8 mouse cellular contexts compared by ENCODE assay signal in genomic region chr9:25252283-25252726, GRCm38 (mm10). TPM values are rescaled to one million over a fixed set of nuclear protein-coding genes. Genes with fewer than 3 reads are reported as not detected.
DNase-seq lines count a peak whose midpoint lies in the region; ATAC-seq and TF ChIP-seq lines count a peak whose summit lies in the region.

Gene Sept7, plus strand, starts transcription at chr9:25252439.

- H3K9ac ChIP-seq in CH12.LX (ENCODE audit: insufficient read depth, low read depth), result peak within 1 kb of the TSS; percentile 99
- H3K9ac ChIP-seq in forebrain, embryonic 11.5 days (ENCODE audit: low read length), result peak within 1 kb of the TSS; percentile 95
- H3K9ac ChIP-seq in heart, embryonic 16.5 days (ENCODE audit: low read length), result peak within 1 kb of the TSS; percentile 100
- H3K9ac ChIP-seq in liver, embryonic 15.5 days, result peak within 1 kb of the TSS; percentile 99
- peak within 1 kb of the TSS; percentile 98 for H3K9ac ChIP-seq in neural tube, embryonic 12.5 days

- peak; percentile 96 for DNase-seq in CH12.LX (ENCODE audit: extremely low read depth)
- peak; percentile 91 for DNase-seq in c-Kit-positive CD71-positive TER-119-negative erythroid progenitor cells, embryonic 14.5 days (ENCODE audit: low read depth)
- peak; percentile 99 for DNase-seq in forebrain, embryonic 11.5 days (ENCODE audit: low spot score)
- peak; percentile 99 for DNase-seq in kidney, postnatal 36 days
- DNase-seq in telencephalon, adult 2 months (ENCODE audit: low read depth, low spot score), result peak; percentile 97

- peak; percentile 98 for ATAC-seq in forebrain, embryonic 11.5 days (replicated peaks; ENCODE audit: low FRiP score)
- peak; percentile 97 for ATAC-seq in heart, embryonic 16.5 days (replicated peaks; ENCODE audit: extremely low read depth, insufficient read depth, low FRiP score)
- peak; percentile 97 for ATAC-seq in liver, embryonic 15.5 days (ENCODE audit: insufficient read depth)
- ATAC-seq in neural tube, embryonic 12.5 days (ENCODE audit: low FRiP score, low read depth), result peak; percentile 98

- dilution Hi-C loops in CH12.LX (cut with MboI; ENCODE audit: extremely low pct_ligation_motif_present, extremely low pct_unique_long_range_greater_than_20kb, low sequenced_read_pairs), result no loop called here

- H3K27me3 ChIP-seq in CH12.LX (replicated peaks), result no peaks in the 10 kb centered on the region
- no peaks in the 10 kb centered on the region for H3K27me3 ChIP-seq in forebrain, embryonic 11.5 days (ENCODE audit: control insufficient read depth, insufficient read depth, low read length)
- H3K27me3 ChIP-seq in heart, embryonic 16.5 days (ENCODE audit: control insufficient read depth, insufficient read depth, low read length), result no peaks in the 10 kb centered on the region
- H3K27me3 ChIP-seq in liver, embryonic 15.5 days, result no peaks in the 10 kb centered on the region
- no peaks in the 10 kb centered on the region for H3K27me3 ChIP-seq in neural tube, embryonic 12.5 days (replicated peaks)

- TF ChIP-seq EP300 in CH12.LX (IDR thresholded peaks at IDR 0.05; ENCODE audit: low read length), result no peak

- peak within 1 kb of the TSS; percentile 90 to 99 (median 98) for H3K4me3 ChIP-seq in CH12.LX (replicated peaks in 1 of 3; ENCODE audit: low read depth in 2 of 3, low read length in 2 of 3, poor library complexity in 1 of 3)
- H3K4me3 ChIP-seq in forebrain, embryonic 11.5 days (ENCODE audit: low read depth, low read length), result peak within 1 kb of the TSS; percentile 96
- peak within 1 kb of the TSS; percentile 100 for H3K4me3 ChIP-seq in heart, embryonic 16.5 days (ENCODE audit: low read length)
- H3K4me3 ChIP-seq in liver, embryonic 15.5 days (replicated peaks), result peak within 1 kb of the TSS; percentile 96
- peak within 1 kb of the TSS; percentile 99 for H3K4me3 ChIP-seq in neural tube, embryonic 12.5 days

- H3K4me2 ChIP-seq in CH12.LX (ENCODE audit: insufficient read depth, low read depth, poor library complexity, severe bottlenecking), result peak within 1 kb of the TSS; percentile 49
- peak within 1 kb of the TSS; percentile 67 for H3K4me2 ChIP-seq in forebrain, embryonic 11.5 days (ENCODE audit: low read depth, low read length, severe bottlenecking)
- H3K4me2 ChIP-seq in heart, embryonic 16.5 days (ENCODE audit: low read depth, low read length), result peak within 1 kb of the TSS; percentile 85
- peak within 1 kb of the TSS; percentile 87 for H3K4me2 ChIP-seq in liver, embryonic 15.5 days
- H3K4me2 ChIP-seq in neural tube, embryonic 12.5 days (replicated peaks), result peak within 1 kb of the TSS; percentile 68

- H3K36me3 ChIP-seq in CH12.LX (replicated peaks in 1 of 2; ENCODE audit: control insufficient read depth in 1 of 2, insufficient read depth in 1 of 2, low read length in 1 of 2), result peaks cover 2 to 4% of the 10 kb centered on the region in 2 experiments
- no peaks in the 10 kb centered on the region for H3K36me3 ChIP-seq in forebrain, embryonic 11.5 days (ENCODE audit: control insufficient read depth, insufficient read depth, low read length)
- H3K36me3 ChIP-seq in heart, embryonic 16.5 days (ENCODE audit: control insufficient read depth, insufficient read depth), result no peaks in the 10 kb centered on the region
- no peaks in the 10 kb centered on the region for H3K36me3 ChIP-seq in liver, embryonic 15.5 days (replicated peaks)
- no peaks in the 10 kb centered on the region for H3K36me3 ChIP-seq in neural tube, embryonic 12.5 days

- peaks cover 0 to 20% of the 10 kb centered on the region in 2 experiments; a peak in 2 of 4 replicates for H3K4me1 ChIP-seq in CH12.LX (ENCODE audit: control insufficient read depth in 1 of 2, insufficient read depth in 2 of 2)
- peaks cover 7% of the 10 kb centered on the region; the same call in 1 of the 2 replicates for H3K4me1 ChIP-seq in forebrain, embryonic 11.5 days (replicated peaks; ENCODE audit: control insufficient read depth, insufficient read depth, low read length)
- H3K4me1 ChIP-seq in heart, embryonic 16.5 days (ENCODE audit: control insufficient read depth, insufficient read depth, low read length), result peaks cover 22% of the 10 kb centered on the region
- H3K4me1 ChIP-seq in liver, embryonic 15.5 days (replicated peaks), result peaks cover 25% of the 10 kb centered on the region
- peaks cover 13% of the 10 kb centered on the region for H3K4me1 ChIP-seq in neural tube, embryonic 12.5 days

- no peak for TF ChIP-seq CTCF in CH12.LX (conservative IDR thresholded peaks at IDR 0.05 in 1 of 2, IDR thresholded peaks at IDR 0.05 in 1 of 2; ENCODE audit: low read depth in 2 of 2, low read length in 2 of 2)

- peak within 1 kb of the TSS; percentile 87 for H3K27ac ChIP-seq in CH12.LX (ENCODE audit: insufficient read depth, low read depth)
- peak within 1 kb of the TSS; percentile 98 for H3K27ac ChIP-seq in forebrain, embryonic 11.5 days (ENCODE audit: low read depth, low read length)
- H3K27ac ChIP-seq in heart, embryonic 16.5 days (ENCODE audit: low read length), result peak within 1 kb of the TSS; percentile 99
- H3K27ac ChIP-seq in liver, embryonic 15.5 days (replicated peaks), result peak within 1 kb of the TSS; percentile 99
- H3K27ac ChIP-seq in neural tube, embryonic 12.5 days, result peak within 1 kb of the TSS; percentile 99

- no peaks in the 10 kb centered on the region for H3K9me3 ChIP-seq in CH12.LX (replicated peaks; ENCODE audit: low read length)
- H3K9me3 ChIP-seq in forebrain, embryonic 11.5 days (ENCODE audit: control insufficient read depth, low read length), result no peaks in the 10 kb centered on the region
- no peaks in the 10 kb centered on the region for H3K9me3 ChIP-seq in heart, embryonic 16.5 days (replicated peaks; ENCODE audit: control insufficient read depth, low read length)
- H3K9me3 ChIP-seq in liver, embryonic 15.5 days (replicated peaks), result no peaks in the 10 kb centered on the region
- H3K9me3 ChIP-seq in neural tube, embryonic 12.5 days, result no peaks in the 10 kb centered on the region

- no peak for TF ChIP-seq RAD21 in CH12.LX (IDR thresholded peaks at IDR 0.05; ENCODE audit: low read depth, low read length)

- under 1% methylated on average over 54 of the region's 54 CpGs for WGBS in forebrain, embryonic 11.5 days
- WGBS in heart, embryonic 16.5 days, result under 1% methylated on average over 54 of the region's 54 CpGs
- WGBS in liver, embryonic 15.5 days (ENCODE audit: insufficient replicate concordance), result under 1% methylated on average over 51 of the region's 54 CpGs
- under 1% methylated on average over 54 of the region's 54 CpGs for WGBS in neural tube, embryonic 12.5 days

- in situ Hi-C loops in CH12.LX (cut with MboI; ENCODE audit: low pct_ligation_motif_present, low pct_unique_long_range_greater_than_20kb, low sequenced_read_pairs), result no loop called here

- H3K79me2 ChIP-seq in CH12.LX (replicated peaks; ENCODE audit: control insufficient read depth, extremely low read depth, insufficient read depth, poor library complexity, severe bottlenecking), result peaks cover 34% of the 10 kb centered on the region

- TF ChIP-seq POLR2A in CH12.LX (IDR thresholded peaks at IDR 0.05; ENCODE audit: low read depth, low read length), result peak; percentile 73

TF ChIP-seq in CH12.LX, 34 proteins besides CTCF, POLR2A, EP300 and RAD21:
- TF ChIP-seq TBP (conservative IDR thresholded peaks at IDR 0.05; ENCODE audit: low read depth, low read length), result peak; percentile 55; the same call in 1 of the 2 replicates
- TF ChIP-seq SMC3 (IDR thresholded peaks at IDR 0.05; ENCODE audit: low read depth, low read length), result no peak
- TF ChIP-seq E2F4 (IDR thresholded peaks at IDR 0.05; ENCODE audit: insufficient replicate concordance, low read depth, low read length), result no peak
- peak; percentile 100 for TF ChIP-seq CHD2 (IDR thresholded peaks at IDR 0.05; ENCODE audit: low read length)
- peak; percentile 78 for TF ChIP-seq HCFC1 (IDR thresholded peaks at IDR 0.05; ENCODE audit: low read depth, low read length)
- TF ChIP-seq GABPA (IDR thresholded peaks at IDR 0.05; ENCODE audit: insufficient replicate concordance, low read depth, low read length), result no peak
- TF ChIP-seq NELFE (IDR thresholded peaks at IDR 0.05; ENCODE audit: low read depth, low read length), result 0 out of 2 replicates have a peak, but pooled peaks have one; percentile 11
- TF ChIP-seq JUND (conservative IDR thresholded peaks at IDR 0.05; ENCODE audit: low read depth, low read length), result no peak
- TF ChIP-seq ETS1 (conservative IDR thresholded peaks at IDR 0.05; ENCODE audit: low read depth, low read length), result no peak
- TF ChIP-seq ELF1 (IDR thresholded peaks at IDR 0.05; ENCODE audit: low read depth, low read length), result peak; percentile 92
- TF ChIP-seq UBTF (IDR thresholded peaks at IDR 0.05; ENCODE audit: low read depth, low read length), result no peak
- TF ChIP-seq MAZ (IDR thresholded peaks at IDR 0.05; ENCODE audit: low read depth, low read length), result no peak

RNA-seq across cellular contexts. Expression of gene Sept7, which starts in this region (rescaled TPM):
- total RNA-seq in CH12.LX (2012; rRNA removed) (77.9 and 95.6 TPM in 2 replicates), CH12.LX (2014; rRNA removed) (288 and 331 TPM in 2 replicates)
- polyA plus RNA-seq in CH12.LX (2012; ENCODE audit: insufficient read length, low read depth), result 161 and 170 TPM in 2 replicates
- 270 and 288 TPM in 2 replicates for polyA plus RNA-seq in forebrain, embryonic 11.5 days (2014; fragmentation: Nextera tagmentation; extraction: Ambion mirVana)
- polyA plus RNA-seq in heart, embryonic 16.5 days (2015; fragmentation: Nextera tagmentation; extraction: Ambion mirVana), result 228 and 273 TPM in 2 replicates
- polyA plus RNA-seq in liver, embryonic 15.5 days (2015; fragmentation: Nextera tagmentation; extraction: Ambion mirVana), result 79.4 and 89.8 TPM in 2 replicates
- polyA plus RNA-seq in neural tube, embryonic 12.5 days (2016; fragmentation: Nextera tagmentation; extraction: Ambion mirVana), result 267 and 307 TPM in 2 replicates

Comparison
In these comparisons a context has a peak if more than half of its experiments do, and no peak if none do; other contexts are left out.
1. Peak in every context shown above with its lines: DNase-seq, ATAC-seq, H3K4me3 ChIP-seq and H3K27ac ChIP-seq.